Mouse (Mus musculus): ENCODE results near the gene Mgmt.

GRCm38 (mm10) chr7:136920976-136921755, 26.8 kb downstream of the Mgmt start:
- TF ChIP-seq CTCF (IDR thresholded peaks at IDR 0.05; ENCODE audit: low read depth) (no peak), EP300 (IDR thresholded peaks at IDR 0.05; ENCODE audit: low read depth) (no peak)

Data from heart, postnatal 0 days (tissue).